Mouse (Mus musculus): ENCODE measurements around the gene Ptp4a2. TPM values are rescaled to one million over a fixed set of nuclear protein-coding genes. Genes with fewer than 3 reads are reported as not detected.
"Not testable (repeated sequence)": the region's sequence is repeated elsewhere in the genome, so short reads cannot be mapped to it uniquely, and the experiment has no call there.

Gene Ptp4a2
- total RNA-seq, 4 experiments from 2014 or later = 196 to 239 (median 228) TPM

DNA sequence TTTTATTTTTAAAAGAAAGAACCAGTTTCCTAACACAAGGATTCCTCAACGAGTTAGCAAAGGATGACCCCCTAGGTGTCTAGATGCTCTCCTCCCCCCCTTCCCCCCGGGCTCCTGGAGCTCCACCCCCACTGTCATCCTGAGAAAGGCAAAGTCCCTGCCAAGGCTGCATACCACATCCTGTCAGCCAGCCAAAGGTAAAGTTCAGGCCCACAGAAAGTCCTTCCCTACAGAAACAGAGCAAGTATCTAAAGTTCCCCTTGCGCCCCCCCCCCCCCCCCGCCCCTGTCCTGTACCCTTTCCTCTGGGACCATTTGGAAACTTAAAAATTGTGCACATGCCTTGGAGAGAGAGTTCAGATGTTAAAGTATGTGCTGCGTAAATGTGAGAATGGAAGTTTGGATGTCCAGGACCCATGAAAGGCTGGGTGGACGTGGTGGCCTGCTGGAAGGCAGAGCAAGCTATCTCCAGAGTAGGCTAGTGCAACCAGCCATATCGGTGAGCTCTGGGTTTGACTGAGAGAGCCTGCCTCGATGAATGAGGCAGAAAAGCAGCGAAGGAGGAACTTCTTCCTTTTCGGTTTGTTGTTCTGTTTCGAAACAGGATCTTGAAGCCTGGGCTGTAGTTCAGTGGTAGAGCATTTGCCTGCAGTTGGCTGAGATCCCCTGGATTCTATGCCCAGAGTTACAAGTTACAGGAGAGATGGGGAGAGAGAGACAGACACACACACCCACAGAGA lies 71.7 kb downstream of the Ptp4a2 start:
- DNase-seq (ENCODE audit: low spot score) = peak; percentile 65

DNA sequence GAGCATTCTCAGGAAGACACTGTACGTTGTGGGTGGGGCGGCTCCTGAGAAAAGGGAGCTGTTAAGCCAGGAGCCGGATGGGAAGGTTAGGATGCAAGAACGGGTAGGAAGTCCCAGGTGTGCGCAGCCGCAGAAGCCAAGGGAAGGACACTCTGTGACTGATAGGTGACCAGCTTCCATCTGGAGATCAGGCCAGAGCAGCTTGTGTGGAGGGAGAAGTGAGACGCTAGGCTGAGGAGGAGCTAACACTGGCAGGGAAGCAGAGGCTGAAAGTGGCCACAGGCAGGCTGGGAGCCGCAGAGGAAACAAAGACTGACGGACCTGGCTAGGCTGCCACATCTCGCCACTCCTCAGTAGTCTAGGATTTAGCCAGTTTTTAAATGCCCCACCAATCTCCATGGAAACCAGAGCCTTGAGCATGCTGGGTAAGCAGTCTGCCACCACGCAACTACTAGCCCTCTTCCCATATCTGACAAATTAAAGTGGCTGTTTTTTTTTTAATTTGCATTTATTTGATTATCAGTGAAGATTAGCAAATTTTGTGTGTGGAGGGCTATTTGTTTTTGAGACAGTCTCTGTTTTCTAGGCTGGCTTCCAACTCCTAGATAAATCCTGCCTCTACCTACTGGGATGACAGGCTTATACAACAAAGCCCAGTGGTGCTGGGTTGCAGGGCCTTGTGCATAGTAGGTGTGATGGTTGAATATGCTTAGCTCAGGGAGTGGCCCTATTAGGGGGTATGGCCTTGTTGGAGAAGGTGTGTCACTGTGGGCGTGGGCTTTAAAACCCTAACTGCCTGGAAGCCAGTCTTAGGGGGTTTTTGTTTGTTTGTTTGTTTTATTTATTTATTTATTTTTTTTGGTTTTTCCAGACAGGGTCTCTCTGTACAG lies 73.3 kb downstream of the Ptp4a2 start:
- DNase-seq (ENCODE audit: low spot score) = no peak

DNA sequence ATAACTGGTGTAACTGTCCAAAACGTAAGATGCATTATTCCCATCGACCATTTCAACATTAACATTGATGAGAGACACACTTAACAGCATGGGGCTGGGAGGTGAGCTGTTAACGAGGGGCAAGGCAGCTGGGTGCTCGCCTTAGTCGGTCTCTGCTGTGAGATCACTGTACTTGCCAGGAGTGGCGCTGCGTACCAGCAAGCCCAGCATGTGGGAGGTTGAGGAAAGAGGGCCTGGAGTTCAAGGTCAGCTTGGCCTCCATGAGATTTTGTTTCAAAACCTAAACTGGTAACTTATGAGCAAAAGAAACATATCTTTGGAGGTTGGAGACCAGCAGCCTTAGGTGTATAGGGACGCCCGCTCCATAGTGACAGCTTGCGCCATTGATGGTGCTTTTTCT lies 78.6 kb downstream of the Ptp4a2 start:
- no peak for DNase-seq (ENCODE audit: low spot score)

DNA sequence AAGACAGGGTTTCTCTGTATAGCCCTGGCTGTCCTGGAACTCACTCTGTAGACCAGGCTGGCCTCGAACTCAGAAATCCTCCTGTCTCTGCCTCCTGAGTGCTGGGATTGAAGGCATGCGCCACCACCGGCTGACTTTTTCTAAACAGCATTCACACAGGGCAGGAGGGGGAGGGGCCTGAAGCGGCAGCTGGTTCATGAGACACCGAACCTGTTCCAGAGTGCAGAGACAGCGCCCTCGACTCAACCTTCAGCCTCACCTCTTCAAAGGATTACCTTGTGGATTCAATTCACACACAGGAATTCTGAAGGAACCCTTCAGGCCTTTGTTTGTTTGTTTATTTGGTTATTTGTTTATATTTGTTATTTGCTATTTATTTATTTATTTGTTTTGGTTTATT lies 79.1 kb downstream of the Ptp4a2 start:
- no peak for DNase-seq (ENCODE audit: low spot score)

DNA sequence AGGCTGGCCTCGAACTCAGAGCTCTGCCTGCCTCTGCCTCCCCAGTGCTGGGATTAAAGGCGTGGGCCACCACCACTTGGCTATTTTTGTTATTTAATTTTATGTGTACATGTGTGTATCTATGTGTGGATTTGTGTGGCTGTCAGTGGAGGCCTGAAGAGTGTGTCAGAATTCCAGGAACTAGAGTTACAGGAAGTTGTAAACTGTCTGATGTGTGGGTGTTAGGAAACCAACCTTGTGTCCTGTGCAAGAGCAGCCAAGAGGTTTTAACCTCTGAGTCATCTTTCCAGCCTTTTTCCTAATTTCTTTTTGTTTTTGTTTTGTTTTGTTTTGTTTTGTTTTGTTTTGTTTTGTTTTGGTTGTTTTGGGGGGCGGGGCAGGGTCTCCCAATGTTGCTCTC lies 83.8 kb downstream of the Ptp4a2 start:
- DNase-seq (ENCODE audit: low spot score) = no peak

DNA sequence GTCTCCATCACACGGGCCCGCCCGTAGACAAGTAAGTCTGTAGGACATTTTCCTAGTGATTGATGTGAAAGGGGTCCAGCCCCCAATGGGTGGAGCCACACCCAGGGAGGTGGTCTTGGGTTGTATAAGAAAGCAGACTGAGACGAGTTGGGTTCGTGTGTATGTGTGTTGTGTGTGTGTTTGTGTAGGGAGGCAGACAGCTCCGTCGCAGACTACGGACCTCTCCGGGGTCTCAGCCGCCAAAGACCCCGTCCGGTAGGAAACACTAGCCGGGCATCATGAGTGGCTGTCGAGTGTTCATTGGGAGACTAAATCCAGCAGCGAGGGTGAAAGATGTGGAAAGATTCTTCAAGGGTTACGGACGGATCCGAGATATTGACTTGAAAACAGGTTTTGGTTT lies 87.8 kb downstream of the Ptp4a2 start:
- not testable (repeated sequence) for DNase-seq (ENCODE audit: low spot score)

Small RNAs within 50 kb of the gene (microRNA-seq; reads per million reads assigned to microRNA genes)
- gene Gm28017 = not detected

Other genes with a start within 250 kb of the Ptp4a2 start
- gene Lck, start 237.6 kb upstream of the Ptp4a2 start, total RNA-seq (2022) = 1 to 10 TPM in 1 of 4 experiments, under 1 TPM in 2, not detected in 1; 0.14 to 1.3 (median 0.53) TPM
- under 1 TPM in 2 of 4 experiments, not detected in 2; 0.35 to 0.55 TPM for gene Fam167b, start 232.7 kb upstream of the Ptp4a2 start, total RNA-seq (2022)
- gene Eif3i, start 210.6 kb upstream of the Ptp4a2 start, total RNA-seq (2022) = 100 to 1,000 TPM; 118 to 136 (median 130) TPM
- 10 to 100 TPM; 40.4 to 44.9 (median 42.0) TPM for gene Tmem234, start 210.6 kb upstream of the Ptp4a2 start, total RNA-seq (2022)
- 1 to 10 TPM in 2 of 4 experiments, under 1 TPM in 2; 0.32 to 1.2 (median 0.82) TPM for gene Dcdc2b, start 197.0 kb upstream of the Ptp4a2 start, total RNA-seq (2022)
- 10 to 100 TPM; 14.6 to 22.9 (median 19.0) TPM for gene Iqcc, start 192.1 kb upstream of the Ptp4a2 start, total RNA-seq (2022)
- 10 to 100 TPM; 11.9 to 20.3 (median 14.6) TPM for gene Ccdc28b, start 187.3 kb upstream of the Ptp4a2 start, total RNA-seq (2022)
- 10 to 100 TPM; 23.2 to 30.1 (median 25.8) TPM for gene Txlna, start 170.2 kb upstream of the Ptp4a2 start, total RNA-seq (2022)
- 10 to 100 TPM; 59.7 to 77.9 (median 72.2) TPM for gene Kpna6, start 138.5 kb upstream of the Ptp4a2 start, total RNA-seq (2022)
- gene Tmem39b, start 114.4 kb upstream of the Ptp4a2 start, total RNA-seq (2022) = 1 to 10 TPM; 3.8 to 5.7 (median 5.3) TPM
- 10 to 100 TPM; 33.9 to 38.6 (median 37.7) TPM for gene Khdrbs1, start 68.9 kb upstream of the Ptp4a2 start, total RNA-seq (2022)
- gene Spocd1, start 118.0 kb downstream of the Ptp4a2 start, total RNA-seq (2022) = under 1 TPM in 1 of 4 experiments, not detected in 3; 0.09 TPM
- 1 to 10 TPM; 1.7 to 2.3 (median 1.9) TPM for gene Adgrb2, start 173.7 kb downstream of the Ptp4a2 start, total RNA-seq (2022)
- gene Col16a1, start 236.6 kb downstream of the Ptp4a2 start, total RNA-seq (2022) = 1 to 10 TPM; 3.6 to 8.0 (median 4.8) TPM